Mouse (Mus musculus) neural tube, embryonic 10.5 days (tissue): ENCODE measurements around the gene Tspyl3.

Experiments
- DNase-seq: peaks from one replicate; pipeline ENCODE4 v3.0.0-alpha.2; 2017; ENCODE audit warnings: low spot score; ENCODE audit errors: extremely low spot score

The Tspyl3 gene

DNA sequence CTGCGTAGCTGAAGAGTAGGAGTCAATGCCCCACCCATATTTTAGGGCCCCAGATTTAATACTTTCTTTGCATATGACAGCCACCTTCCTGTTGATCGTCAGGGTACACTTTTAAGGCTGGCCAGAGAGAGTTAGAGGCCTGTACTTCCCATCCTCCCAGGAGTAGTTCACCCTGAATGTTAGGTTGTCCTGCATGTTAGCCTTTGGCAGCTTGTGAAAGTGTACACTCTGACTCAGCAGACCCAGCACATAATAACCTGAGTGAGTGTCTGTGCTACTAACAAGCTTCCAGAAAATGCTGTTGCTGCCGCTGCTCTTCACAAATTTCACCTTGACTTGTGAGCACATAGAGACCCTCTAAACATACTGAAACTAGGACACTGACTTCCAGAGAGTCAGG, 48.1 kb downstream of the Tspyl3 start:
- no peak for DNase-seq

DNA sequence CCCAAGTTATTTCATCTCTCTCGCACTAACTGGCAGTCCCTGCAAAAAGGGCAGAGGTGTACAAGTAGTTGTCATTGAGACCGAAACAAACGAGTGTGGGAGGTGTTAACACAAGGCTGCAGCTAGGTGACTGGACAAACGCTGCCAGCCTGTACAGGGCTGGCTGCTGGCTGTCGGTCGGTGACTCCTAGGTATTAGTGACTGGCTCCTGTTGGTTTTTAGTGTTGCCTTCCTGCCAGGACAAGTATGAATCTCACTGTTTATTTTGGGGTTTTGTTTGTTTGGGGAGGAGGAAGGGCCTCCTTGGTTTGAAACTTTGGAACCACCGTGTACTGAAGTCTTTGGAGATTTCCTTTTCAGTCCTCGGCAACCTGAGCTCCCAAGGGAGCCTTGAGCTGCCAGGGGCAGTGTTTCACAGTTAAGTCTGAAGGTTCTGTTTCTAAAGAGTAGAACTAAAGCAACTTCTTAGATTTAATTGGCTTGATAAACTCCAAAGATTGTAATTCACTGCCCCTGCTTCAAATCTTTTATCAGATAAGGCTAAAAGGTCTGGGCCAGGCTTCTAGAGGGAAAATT, 49.2 kb downstream of the Tspyl3 start:
- DNase-seq = no peak
